Mouse (Mus musculus) cerebellum, adult (tissue): Measurements from ENCODE around the gene Trim47.
A peak's percentile ranks its signal among the peaks of the same experiment; 100 is the strongest.

Source experiments
- ATAC-seq: cut with Nextera tagmentation; 2 replicates; pipeline ENCODE4 v1.9.2; 2017; ENCODE audit warnings: mild to moderate bottlenecking, moderate library complexity, mixed read lengths; ENCODE audit not compliant: insufficient number of reproducible peaks, low FRiP score, low TSS enrichment

Trim47 gene

GRCm38 (mm10) chr11:116072608-116073007 is 54.4 kb downstream of the Trim47 start:
- ATAC-seq: no peak

GRCm38 (mm10) chr11:116071510-116071909 is 55.5 kb downstream of the Trim47 start:
- no peak for ATAC-seq

- ATAC-seq: no peak
These were observed 61.7 kb downstream of the Trim47 start for GRCm38 (mm10) chr11:116065345-116065744.

GRCm38 (mm10) chr11:116064187-116064867 is 62.7 kb downstream of the Trim47 start:
- ATAC-seq: no peak

- ATAC-seq: peak; percentile 73
These were observed 63.4 kb downstream of the Trim47 start for GRCm38 (mm10) chr11:116063562-116063961.

- no peak for ATAC-seq
These were observed 64.5 kb downstream of the Trim47 start for GRCm38 (mm10) chr11:116062521-116062920.

GRCm38 (mm10) chr11:116061641-116062415 is 65.2 kb downstream of the Trim47 start:
- ATAC-seq: 0 out of 2 replicates have a peak, but pooled peaks have one; percentile 32

- ATAC-seq: no peak
These were observed 66.4 kb downstream of the Trim47 start for GRCm38 (mm10) chr11:116060596-116060995.

GRCm38 (mm10) chr11:116059691-116060025 is 67.4 kb downstream of the Trim47 start:
- no peak for ATAC-seq

GRCm38 (mm10) chr11:116058868-116059690 is 67.9 kb downstream of the Trim47 start:
- ATAC-seq: no peak

- ATAC-seq: no peak
These were observed 68.9 kb downstream of the Trim47 start for GRCm38 (mm10) chr11:116058022-116058614.

- no peak for ATAC-seq
These were observed 69.7 kb downstream of the Trim47 start for GRCm38 (mm10) chr11:116057237-116057881.

- no peak for ATAC-seq
These were observed 71.1 kb downstream of the Trim47 start for GRCm38 (mm10) chr11:116055873-116056272.
